Mouse (Mus musculus) stomach, embryonic 14.5 days (tissue): ENCODE measurements around the gene Slit3. TPM values are rescaled to one million over a fixed set of nuclear protein-coding genes. Genes with fewer than 3 reads are reported as not detected.

Source experiments
- ATAC-seq: fragments of 200-750 bp; cut with Nextera tagmentation; 2 replicates; pipeline ENCODE4 v1.8.0; 2017; ENCODE audit warnings: low read depth, moderate TSS enrichment; ENCODE audit not compliant: insufficient number of reproducible peaks, insufficient read depth, low FRiP score
- H3K27ac ChIP-seq: fragments of 300-500 bp; sonication (generic); 2 replicates; pipeline ENCODE4 v1.5.1; 2014; ENCODE audit warnings: mild to moderate bottlenecking, low read length, moderate library complexity, mixed read lengths
- H3K27me3 ChIP-seq: fragments of 300-500 bp; sonication (generic); 2 replicates; pipeline ENCODE4 v1.6.1; 2014; ENCODE audit warnings: low read length, control low read depth, mixed read lengths; ENCODE audit not compliant: control insufficient read depth, insufficient read depth
- H3K36me3 ChIP-seq: fragments of 300-500 bp; sonication (generic); 2 replicates; pipeline ENCODE4 v1.6.1; 2014; ENCODE audit warnings: mild to moderate bottlenecking, control low read depth, low read length, moderate library complexity, mixed read lengths; ENCODE audit not compliant: control insufficient read depth, insufficient read depth
- H3K4me1 ChIP-seq: fragments of 300-500 bp; sonication (generic); 2 replicates; pipeline ENCODE4 v1.6.1; 2014; ENCODE audit warnings: low read length, control low read depth, mixed read lengths; ENCODE audit not compliant: control insufficient read depth, insufficient read depth
- H3K4me2 ChIP-seq: fragments of 300-500 bp; sonication (generic); replicated peaks from 2 replicates; pipeline ENCODE4 v1.6.1; 2014; ENCODE audit warnings: low read depth, low read length, control low read depth
- H3K4me3 ChIP-seq: fragments of 300-500 bp; sonication (generic); 2 replicates; pipeline ENCODE4 v1.5.1; 2014; ENCODE audit warnings: low read depth, low read length, control low read depth
- H3K9ac ChIP-seq: fragments of 300-500 bp; sonication (generic); replicated peaks from 2 replicates; pipeline ENCODE4 v1.6.1; 2014; ENCODE audit warnings: low read depth, mild to moderate bottlenecking, control low read depth, low read length, moderate library complexity, mixed read lengths
- H3K9me3 ChIP-seq: fragments of 300-500 bp; sonication (generic); 2 replicates; pipeline ENCODE4 v1.6.1; 2016; ENCODE audit warnings: low read depth, low read length, control low read depth; ENCODE audit not compliant: control insufficient read depth
- WGBS: fragments of 180-500 bp; shearing (Covaris S2); extraction: QIAGEN DNeasy Blood & Tissue Kit; methylation state at CpG from one replicate; pipeline ENCODE4 v1.1.7; 2014; 5-methylcytosine and 5-hydroxymethylcytosine counted together
- polyA plus RNA-seq: library from polyadenylated mRNA; unstranded; fragments of >200 nt; fragmentation: Nextera tagmentation; extraction: Ambion mirVana; gene quantifications from 2 replicates; pipeline ENCODE4 v1.2.1, GENCODE M21; 2014

Slit3 gene
- polyA plus RNA-seq, 1 experiment from 2014 or later: 18.3 TPM

GRCm38 (mm10) chr11:35288761-35289278 is 167.8 kb downstream of the Slit3 start:
- 0 out of 2 replicates have a peak, but pooled peaks cover 3% of the 10 kb centered on the region for H3K4me1 ChIP-seq
- H3K27ac ChIP-seq: no peak overlapping the region
- H3K27me3 ChIP-seq: no peaks in the 10 kb centered on the region
- H3K9me3 ChIP-seq: no peaks in the 10 kb centered on the region
- no peak overlapping the region for H3K4me3 ChIP-seq
- no peak overlapping the region for H3K9ac ChIP-seq
- no peak for ATAC-seq
- H3K4me2 ChIP-seq: no peak overlapping the region
- H3K36me3 ChIP-seq: no peaks in the 10 kb centered on the region
- WGBS: 55% methylated on average over 14 of the region's 14 CpGs

GRCm38 (mm10) chr11:35292228-35292747 is 171.3 kb downstream of the Slit3 start:
- no peaks in the 10 kb centered on the region for H3K36me3 ChIP-seq

GRCm38 (mm10) chr11:35293197-35293596 is 172.2 kb downstream of the Slit3 start:
- Histone ChIP-seq H3K4me3 (no peak overlapping the region), H3K9me3 (no peaks in the 10 kb centered on the region), H3K27ac (no peak overlapping the region), H3K27me3 (no peaks in the 10 kb centered on the region), H3K9ac (no peak overlapping the region), H3K4me1 (peaks cover 12% of the 10 kb centered on the region), H3K4me2 (no peak overlapping the region), H3K36me3 (no peaks in the 10 kb centered on the region)
- WGBS: 64% methylated on average over 5 of the region's 5 CpGs
- ATAC-seq: no peak

More at GRCm38 (mm10) chr11:35292228-35292747, 171.3 kb downstream of the Slit3 start:
- Histone ChIP-seq H3K27me3 (no peaks in the 10 kb centered on the region), H3K4me1 (peaks cover 12% of the 10 kb centered on the region), H3K27ac (no peak overlapping the region), H3K9ac (no peak overlapping the region), H3K4me3 (no peak overlapping the region), H3K4me2 (no peak overlapping the region), H3K9me3 (no peaks in the 10 kb centered on the region)
- 78% methylated on average over 8 of the region's 8 CpGs for whole genome bisulfite sequencing
- no peak for ATAC-seq

GRCm38 (mm10) chr11:35294670-35295069 is 173.6 kb downstream of the Slit3 start:
- no peak overlapping the region for H3K9ac ChIP-seq
- ATAC-seq: no peak; the same call in 1 of the 2 replicates
- WGBS: 44% methylated on average over 7 of the region's 7 CpGs
- H3K4me2 ChIP-seq: no peak overlapping the region
- H3K4me1 ChIP-seq: peaks cover 12% of the 10 kb centered on the region
- H3K4me3 ChIP-seq: no peak overlapping the region
- H3K9me3 ChIP-seq: no peaks in the 10 kb centered on the region
- H3K36me3 ChIP-seq: no peaks in the 10 kb centered on the region
- H3K27ac ChIP-seq: no peak overlapping the region
- no peaks in the 10 kb centered on the region for H3K27me3 ChIP-seq

GRCm38 (mm10) chr11:35295162-35295799 is 174.3 kb downstream of the Slit3 start:
- Histone ChIP-seq H3K36me3 (no peaks in the 10 kb centered on the region), H3K4me3 (no peak overlapping the region), H3K4me1 (peaks cover 12% of the 10 kb centered on the region), H3K9ac (no peak overlapping the region), H3K9me3 (no peaks in the 10 kb centered on the region), H3K27ac (no peak overlapping the region), H3K4me2 (no peak overlapping the region), H3K27me3 (no peaks in the 10 kb centered on the region)
- WGBS: 52% methylated on average over 3 of the region's 3 CpGs
- ATAC-seq: no peak

- Histone ChIP-seq H3K4me1 (peaks cover 12% of the 10 kb centered on the region), H3K9ac (no peak overlapping the region), H3K9me3 (no peaks in the 10 kb centered on the region), H3K27ac (no peak overlapping the region), H3K27me3 (no peaks in the 10 kb centered on the region), H3K4me3 (no peak overlapping the region), H3K4me2 (no peak overlapping the region), H3K36me3 (no peaks in the 10 kb centered on the region)
- WGBS: 93% methylated on average over 5 of the region's 5 CpGs
- no peak for ATAC-seq
Observed at GRCm38 (mm10) chr11:35296803-35297202, 175.8 kb downstream of the Slit3 start.

GRCm38 (mm10) chr11:35297319-35297718 is 176.3 kb downstream of the Slit3 start:
- Histone ChIP-seq H3K27me3 (no peaks in the 10 kb centered on the region), H3K36me3 (no peaks in the 10 kb centered on the region), H3K27ac (no peak overlapping the region), H3K4me1 (peaks cover 12% of the 10 kb centered on the region), H3K9ac (no peak overlapping the region), H3K9me3 (no peaks in the 10 kb centered on the region), H3K4me3 (no peak overlapping the region), H3K4me2 (no peak overlapping the region)
- 55% methylated on average over 5 of the region's 5 CpGs for WGBS
- ATAC-seq: no peak

GRCm38 (mm10) chr11:35298526-35298925 is 177.5 kb downstream of the Slit3 start:
- Histone ChIP-seq H3K9ac (no peak overlapping the region), H3K27ac (no peak overlapping the region), H3K9me3 (no peaks in the 10 kb centered on the region), H3K4me2 (no peak overlapping the region), H3K4me1 (peaks cover 9% of the 10 kb centered on the region), H3K4me3 (no peak overlapping the region), H3K27me3 (no peaks in the 10 kb centered on the region), H3K36me3 (no peaks in the 10 kb centered on the region)
- ATAC-seq: no peak
- WGBS: 85% methylated on average over 2 of the region's 2 CpGs
